Mouse (Mus musculus) adrenal gland, postnatal 10 days (tissue): ENCODE measurements at regions not wholly inside any gene's neighbourhood (a gene's known extent, or its start where the extent isn't known, plus 50 kb on each side); places are given as distances from the start of the nearest gene placed in this dataset.
A peak's percentile ranks its signal among the peaks of the same experiment; 100 is the strongest.

Source experiments
- DNase-seq: peaks from one replicate; pipeline ENCODE4 v3.0.0; 2021; ENCODE audit warnings: mixed read lengths

DNA sequence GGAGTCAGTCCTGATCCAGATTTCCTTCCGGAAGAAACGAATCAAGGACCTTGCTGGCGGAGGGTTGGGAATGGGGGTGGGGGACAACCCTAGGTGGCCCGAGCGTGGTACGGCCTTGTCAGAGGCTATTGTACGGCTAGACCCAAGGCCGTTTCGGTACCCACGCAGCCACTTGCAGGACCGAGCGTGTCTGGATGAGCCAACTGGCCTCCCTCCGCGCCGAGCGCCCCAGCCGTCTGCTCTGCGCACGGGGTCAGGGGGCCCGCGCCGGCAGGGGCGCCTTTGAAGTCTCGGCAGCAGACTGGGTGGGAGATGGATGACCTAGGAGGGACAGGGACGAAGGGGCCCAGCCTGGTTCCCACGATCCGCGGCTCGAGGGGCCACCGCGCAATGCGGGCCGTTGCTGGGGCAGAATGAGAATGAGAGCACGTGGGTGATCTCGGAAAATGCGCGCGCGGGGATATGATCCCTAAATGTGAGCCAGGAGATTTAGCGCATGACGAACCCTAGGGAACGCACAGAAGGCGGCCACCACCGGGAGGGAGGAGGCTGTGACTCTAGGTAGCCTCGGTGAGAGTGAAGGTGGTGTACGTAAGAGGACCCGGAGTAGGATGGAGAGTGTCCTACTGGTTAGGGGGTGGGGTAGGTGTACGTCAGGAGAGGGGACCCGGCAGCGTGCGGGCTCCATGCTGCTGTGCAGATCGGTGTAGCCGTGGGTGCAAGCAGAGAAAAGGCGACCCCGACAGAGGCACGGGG is 76.2 kb upstream of the Hmga2 start:
- DNase-seq = peak; percentile 45

DNA sequence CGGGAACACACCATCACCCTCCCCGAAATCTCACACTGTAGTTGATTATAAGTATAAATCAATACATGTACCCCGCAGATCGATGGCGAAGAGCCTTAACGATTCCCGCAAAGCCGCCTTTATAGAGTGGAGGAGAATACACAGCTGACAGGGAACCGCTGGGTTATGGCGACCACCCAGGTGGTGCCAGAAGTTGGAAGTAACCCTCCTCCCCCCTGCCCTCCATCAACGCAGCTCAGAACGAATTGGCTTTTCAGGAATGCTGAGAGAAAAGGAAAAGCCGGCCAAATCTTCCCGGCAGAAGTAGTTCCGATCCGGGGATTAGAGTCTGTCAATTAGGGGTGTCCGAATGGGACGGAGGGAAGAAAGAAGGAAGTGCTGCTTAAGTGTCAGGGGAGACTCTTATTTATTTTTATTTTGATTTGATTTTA is 75.6 kb upstream of the Hmga2 start:
- no peak for DNase-seq

DNA sequence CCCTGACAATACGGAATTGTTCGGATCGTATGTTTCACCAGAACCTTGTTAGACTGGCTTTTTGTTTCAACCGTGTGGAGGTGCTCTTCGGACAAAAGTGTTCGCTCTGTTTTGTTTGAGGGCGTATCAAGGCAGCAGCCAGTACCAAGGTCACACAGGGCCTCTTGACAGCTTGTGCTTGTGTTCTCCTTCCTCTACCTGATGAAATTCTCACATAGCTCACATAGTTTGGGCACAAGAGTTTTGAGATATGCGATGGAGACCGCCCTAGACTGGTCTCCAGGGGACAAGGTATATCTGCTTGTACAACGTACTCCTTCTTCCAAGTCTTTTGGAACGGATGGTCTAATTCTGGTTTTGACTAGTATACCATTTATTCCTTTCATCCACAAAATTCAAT is 70.9 kb upstream of the Hmga2 start:
- DNase-seq = no peak

DNA sequence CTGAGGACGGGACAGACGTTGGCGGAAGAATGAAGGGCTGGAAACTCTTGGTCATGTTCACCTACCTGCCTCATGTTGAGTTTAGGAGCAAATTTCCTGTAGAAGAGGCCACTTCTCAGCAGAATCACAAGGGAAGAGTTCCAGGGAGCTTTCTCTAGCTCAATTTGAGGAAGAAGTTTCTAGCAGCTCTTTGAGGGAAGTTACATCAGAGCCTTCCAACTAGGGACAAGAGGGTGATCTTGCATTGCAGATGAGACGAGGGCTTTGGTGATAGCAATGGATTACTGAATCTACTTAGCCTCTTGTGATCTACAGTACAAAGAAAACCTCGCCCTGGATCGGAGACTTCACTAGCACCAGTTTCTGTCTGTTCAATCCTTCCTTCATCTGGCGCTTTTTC is 65.3 kb upstream of the Hmga2 start:
- DNase-seq = no peak

DNA sequence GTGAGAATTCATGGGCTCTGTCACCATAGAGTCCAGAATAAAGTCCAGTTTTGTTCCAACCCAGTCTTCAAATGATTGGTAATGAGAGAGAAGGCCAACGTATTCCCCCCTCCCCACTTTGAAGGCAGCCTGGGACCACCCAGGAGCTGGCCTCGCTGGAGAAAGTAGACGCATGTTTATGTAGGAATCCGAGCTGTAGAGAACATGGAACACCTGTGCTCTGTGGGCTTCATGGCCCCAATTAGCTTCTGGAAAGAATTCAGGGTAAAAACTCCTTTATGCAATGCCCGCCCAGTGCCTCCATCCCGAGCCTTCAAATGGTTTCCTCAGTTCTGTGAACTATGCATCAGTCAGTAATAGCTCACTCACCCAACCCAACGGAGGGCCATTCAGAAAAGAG is 62.3 kb upstream of the Hmga2 start:
- DNase-seq = no peak

DNA sequence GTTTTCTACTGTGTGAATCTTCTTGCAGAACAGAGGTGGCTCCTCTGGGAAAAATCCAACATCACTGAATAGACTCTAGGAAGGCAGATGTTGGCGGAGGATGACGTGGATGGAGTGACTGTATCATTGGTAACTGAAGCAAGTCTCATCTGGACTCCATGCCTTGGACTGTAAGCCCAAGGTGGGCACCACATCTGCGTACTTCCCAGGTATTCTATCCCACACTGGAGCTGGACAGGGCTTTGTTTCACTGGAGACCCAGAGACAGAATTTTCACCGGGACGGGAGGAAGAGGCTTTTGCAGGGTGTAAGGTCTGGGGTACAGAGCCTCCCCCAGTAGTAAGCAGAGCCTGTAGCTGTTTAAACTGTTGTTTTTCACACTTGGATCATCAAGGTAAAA is 52.1 kb upstream of the Hmga2 start:
- no peak for DNase-seq

DNA sequence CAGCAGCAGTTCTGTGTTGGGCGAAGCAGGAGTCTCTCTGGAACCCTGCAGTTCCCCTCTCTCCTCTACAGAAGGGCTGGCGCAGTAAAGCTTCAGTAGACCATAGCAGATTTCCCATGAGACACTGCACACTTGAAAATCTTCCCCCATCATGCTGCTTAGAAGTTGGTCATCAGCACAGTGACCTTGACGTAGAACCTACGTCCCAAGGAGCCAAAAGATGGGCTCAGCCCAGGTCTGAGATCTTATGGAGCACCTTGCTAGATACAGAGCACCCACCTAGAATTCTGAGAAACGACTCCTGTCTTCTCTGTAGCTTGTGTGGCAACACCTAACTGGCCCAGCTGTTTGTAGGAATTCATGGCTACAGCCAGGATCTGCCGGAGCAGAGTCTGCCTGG is 51.7 kb upstream of the Hmga2 start:
- no peak for DNase-seq

DNA sequence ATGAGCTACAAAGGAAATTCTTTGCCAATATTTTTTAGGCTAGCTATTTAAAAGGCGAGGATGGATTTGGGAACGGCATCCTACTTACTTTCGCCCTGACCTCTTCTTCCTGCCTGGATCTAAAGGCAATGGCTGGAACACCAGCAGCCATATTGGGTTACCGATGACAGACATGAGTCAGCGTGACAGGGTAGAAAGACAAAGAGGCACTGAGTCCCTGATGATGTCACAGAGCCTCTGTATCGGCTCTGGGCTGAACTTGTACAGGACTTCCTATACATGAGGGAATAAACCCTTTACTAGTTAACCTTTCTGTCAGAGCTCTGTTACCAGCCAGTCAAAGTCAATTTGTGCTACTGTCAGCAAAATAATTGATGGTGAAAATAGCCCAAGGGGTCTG is 50.7 kb upstream of the Hmga2 start:
- DNase-seq = no peak
